Mouse (Mus musculus) ES-E14 (cell line): ENCODE results near the gene Vmn1r218. TPM values are rescaled to one million over a fixed set of nuclear protein-coding genes. Genes with fewer than 3 reads are reported as not detected.
A peak's percentile ranks its signal among the peaks of the same experiment; 100 is the strongest.
"Not testable (repeated sequence)": the region's sequence is repeated elsewhere in the genome, so short reads cannot be mapped to it uniquely, and the experiment has no call there.

Experiments
- DNase-seq: peaks from one replicate; pipeline ENCODE4 v3.0.0-alpha.2; 2013; ENCODE audit warnings: low read depth, low spot score
- H3K27ac ChIP-seq: 2 replicates; pipeline ENCODE4 v1.5.1; 2012; ENCODE audit warnings: low read depth, mild to moderate bottlenecking, low read length, moderate library complexity, mixed read lengths; ENCODE audit not compliant: poor library complexity, insufficient read depth, severe bottlenecking
- H3K36me3 ChIP-seq: 2 replicates; pipeline ENCODE4 v1.6.1; 2012; ENCODE audit warnings: mild to moderate bottlenecking, low read length, moderate library complexity, mixed read lengths; ENCODE audit not compliant: control insufficient read depth, poor library complexity, insufficient read depth, severe bottlenecking
- H3K4me1 ChIP-seq, 2 experiments: fragments of 150-350 bp in 1 of 2; sonication (generic) in 1 of 2; 2 replicates each; pipeline ENCODE4 v1.6.1; 2012; ENCODE audit warnings: low read length in 2 of 2, mild to moderate bottlenecking in 1 of 2, mixed read lengths in 1 of 2; ENCODE audit not compliant: control insufficient read depth in 2 of 2, insufficient read depth in 2 of 2, poor library complexity in 1 of 2
- H3K4me3 ChIP-seq, 2 experiments: fragments of 150-350 bp in 1 of 2; sonication (generic) in 1 of 2; 2 replicates each; pipeline ENCODE4 v1.5.1; 2012; ENCODE audit warnings: low read length in 2 of 2, low read depth in 1 of 2, mild to moderate bottlenecking in 1 of 2, mixed read lengths in 1 of 2; ENCODE audit not compliant: insufficient read depth in 1 of 2, poor library complexity in 1 of 2, severe bottlenecking in 1 of 2
- H3K9ac ChIP-seq: 2 replicates; pipeline ENCODE4 v1.6.1; 2012; ENCODE audit warnings: low read depth, mild to moderate bottlenecking, low read length, mixed read lengths; ENCODE audit not compliant: poor library complexity, insufficient read depth, severe bottlenecking
- H3K9me3 ChIP-seq: fragments of 150-350 bp; sonication (generic); 2 replicates; pipeline ENCODE4 v1.6.1; 2012; ENCODE audit warnings: low read depth, mild to moderate bottlenecking, low read length; ENCODE audit not compliant: control insufficient read depth, insufficient read depth
- CHD2 ChIP-seq: IDR thresholded peaks from 2 replicates; pipeline ENCODE4 v1.6.1; 2014; ENCODE audit warnings: mild to moderate bottlenecking, low read depth, low read length, inconsistent platforms
- HCFC1 ChIP-seq: IDR thresholded peaks from 2 replicates; pipeline ENCODE4 v1.6.1; 2012; ENCODE audit warnings: low read length, inconsistent platforms, borderline replicate concordance; ENCODE audit not compliant: insufficient read depth
- MAFK ChIP-seq: IDR thresholded peaks from 2 replicates; pipeline ENCODE4 v1.6.1; 2014; ENCODE audit warnings: mild to moderate bottlenecking, low read depth, low read length, inconsistent platforms; ENCODE audit not compliant: insufficient read depth
- ZC3H11A ChIP-seq: IDR thresholded peaks from 2 replicates; pipeline ENCODE4 v1.6.1; 2012; ENCODE audit warnings: low read depth, mild to moderate bottlenecking, inconsistent platforms, low read length, borderline replicate concordance
- ZNF384 ChIP-seq: IDR thresholded peaks from 2 replicates; pipeline ENCODE4 v1.6.1; 2012; ENCODE audit warnings: low read depth, low read length, inconsistent platforms
- in situ Hi-C, 2 experiments: fragments of 600-800 bp; cut with MboI; formaldehyde crosslinking; loops; one replicate each; pipeline ENCODE4 v1.15.1; 2025; ENCODE audit warnings: low sequenced_read_pairs in 2 of 2, inconsistent platforms in 1 of 2; ENCODE audit not compliant: unreplicated experiment in 2 of 2
- total RNA-seq: library from RNA; depleted of rRNA; stranded (reverse); fragments of 300-350 nt; gene quantifications from 2 replicates; pipeline ENCODE4 v1.2.3, GENCODE M21; 2012; rRNA removed

The Vmn1r218 gene
- not detected in 2 replicates for total RNA-seq

GRCm38 (mm10) chr13:23133099-23133498 is at the start of gene Vmn1r218:
TSS of gene Vmn1r218 (plus strand) at chr13:23133155.
- H3K27ac ChIP-seq: no peak within 1 kb of the TSS
- in situ Hi-C loops: no loop called here
- no peaks in the 10 kb centered on the region for H3K4me1 ChIP-seq
- no peaks in the 10 kb centered on the region for H3K36me3 ChIP-seq
- no peak for DNase-seq
- TF ChIP-seq ZC3H11A (no peak), HCFC1 (no peak), MAFK (no peak), ZNF384 (no peak), CHD2 (no peak)
- H3K9me3 ChIP-seq: no peaks in the 10 kb centered on the region
- no peak within 1 kb of the TSS for H3K4me3 ChIP-seq
- no peak within 1 kb of the TSS for H3K9ac ChIP-seq

DNA sequence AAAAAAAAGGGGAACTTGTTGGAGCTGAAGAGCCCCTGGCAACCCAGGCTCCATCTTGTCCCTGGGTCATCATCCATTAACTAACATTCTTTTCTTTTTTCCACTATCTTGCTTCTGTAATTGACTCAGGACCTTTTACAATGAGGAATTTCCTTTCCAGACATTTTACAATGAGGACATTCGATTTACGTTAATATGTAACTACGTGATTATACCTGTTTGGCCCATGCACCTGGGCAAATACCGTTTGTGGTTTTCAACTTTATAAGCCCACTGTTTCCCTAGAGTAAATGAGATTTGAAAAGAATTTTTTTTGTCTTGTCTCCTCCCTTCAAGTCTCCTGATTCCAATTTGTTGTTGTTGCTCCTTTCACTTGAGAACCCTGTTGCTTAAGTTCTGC is 38.6 kb upstream of the Vmn1r218 start:
- DNase-seq: no peak
- H3K27ac ChIP-seq: no peak overlapping the region
- H3K4me1 ChIP-seq: no peaks in the 10 kb centered on the region
- no peak overlapping the region for H3K4me3 ChIP-seq
- TF ChIP-seq CHD2 (no peak), ZC3H11A (no peak), HCFC1 (no peak)
- in situ Hi-C loops: no loop called here
- no peaks in the 10 kb centered on the region for H3K9me3 ChIP-seq
- H3K36me3 ChIP-seq: no peaks in the 10 kb centered on the region
- no peak overlapping the region for H3K9ac ChIP-seq

- H3K27ac ChIP-seq, H3K9me3 ChIP-seq, H3K4me3 ChIP-seq, H3K9ac ChIP-seq, H3K4me1 ChIP-seq, in situ Hi-C loops, H3K36me3 ChIP-seq, DNase-seq: not testable (repeated sequence)
Observed at GRCm38 (mm10) chr13:23118126-23118525, 14.8 kb upstream of the Vmn1r218 start, which contains the start of gene Vmn1r217. TSS of gene Vmn1r217 (minus strand) at chr13:23118226.

GRCm38 (mm10) chr13:23120611-23121010 is 12.3 kb upstream of the Vmn1r218 start:
- Histone ChIP-seq H3K36me3 (no peaks in the 10 kb centered on the region), H3K9me3 (no peaks in the 10 kb centered on the region), H3K4me1 (no peaks in the 10 kb centered on the region), H3K27ac (no peak overlapping the region), H3K4me3 (no peak overlapping the region), H3K9ac (no peak overlapping the region)
- DNase-seq: no peak
- in situ Hi-C loops: no loop called here
- TF ChIP-seq HCFC1 (no peak), CHD2 (no peak), ZNF384 (no peak), ZC3H11A (no peak), MAFK (no peak)

GRCm38 (mm10) chr13:23133501-23133900 is 546 bp downstream of the Vmn1r218 start:
- in situ Hi-C loops: no loop called here
- peak; percentile 11 for DNase-seq
- no peaks in the 10 kb centered on the region for H3K9me3 ChIP-seq
- H3K27ac ChIP-seq: no peak overlapping the region
- H3K4me1 ChIP-seq: no peaks in the 10 kb centered on the region
- no peak overlapping the region for H3K4me3 ChIP-seq
- H3K9ac ChIP-seq: no peak overlapping the region
- TF ChIP-seq CHD2 (no peak), MAFK (no peak), ZC3H11A (no peak), HCFC1 (no peak), ZNF384 (no peak)
- no peaks in the 10 kb centered on the region for H3K36me3 ChIP-seq
